Mouse (Mus musculus) ES-E14 (cell line): Measurements from ENCODE around the gene Slc6a6.

Experiments
- CHD2 ChIP-seq: IDR thresholded peaks from 2 replicates; pipeline ENCODE4 v1.6.1; 2014; ENCODE audit warnings: mild to moderate bottlenecking, low read depth, low read length, inconsistent platforms
- HCFC1 ChIP-seq: IDR thresholded peaks from 2 replicates; pipeline ENCODE4 v1.6.1; 2012; ENCODE audit warnings: low read length, inconsistent platforms, borderline replicate concordance; ENCODE audit not compliant: insufficient read depth
- MAFK ChIP-seq: IDR thresholded peaks from 2 replicates; pipeline ENCODE4 v1.6.1; 2014; ENCODE audit warnings: mild to moderate bottlenecking, low read depth, low read length, inconsistent platforms; ENCODE audit not compliant: insufficient read depth
- ZC3H11A ChIP-seq: IDR thresholded peaks from 2 replicates; pipeline ENCODE4 v1.6.1; 2012; ENCODE audit warnings: low read depth, mild to moderate bottlenecking, inconsistent platforms, low read length, borderline replicate concordance
- ZNF384 ChIP-seq: IDR thresholded peaks from 2 replicates; pipeline ENCODE4 v1.6.1; 2012; ENCODE audit warnings: low read depth, low read length, inconsistent platforms

- TF ChIP-seq MAFK (no peak), CHD2 (no peak), ZNF384 (no peak), ZC3H11A (no peak), HCFC1 (no peak)
Observed at GRCm38 (mm10) chr6:91698831-91699230, 15.0 kb downstream of the Slc6a6 start.
